Mouse (Mus musculus) kidney, postnatal 25 days (tissue): ENCODE data around the gene Pcyox1.
"Not testable (repeated sequence)": the region's sequence is repeated elsewhere in the genome, so short reads cannot be mapped to it uniquely, and the experiment has no call there.

Experiments used
- DNase-seq, 2 experiments: peaks; one replicate each; pipeline ENCODE4 v3.0.0; 2021; ENCODE audit warnings: mixed read lengths in 2 of 2

The Pcyox1 gene

DNA sequence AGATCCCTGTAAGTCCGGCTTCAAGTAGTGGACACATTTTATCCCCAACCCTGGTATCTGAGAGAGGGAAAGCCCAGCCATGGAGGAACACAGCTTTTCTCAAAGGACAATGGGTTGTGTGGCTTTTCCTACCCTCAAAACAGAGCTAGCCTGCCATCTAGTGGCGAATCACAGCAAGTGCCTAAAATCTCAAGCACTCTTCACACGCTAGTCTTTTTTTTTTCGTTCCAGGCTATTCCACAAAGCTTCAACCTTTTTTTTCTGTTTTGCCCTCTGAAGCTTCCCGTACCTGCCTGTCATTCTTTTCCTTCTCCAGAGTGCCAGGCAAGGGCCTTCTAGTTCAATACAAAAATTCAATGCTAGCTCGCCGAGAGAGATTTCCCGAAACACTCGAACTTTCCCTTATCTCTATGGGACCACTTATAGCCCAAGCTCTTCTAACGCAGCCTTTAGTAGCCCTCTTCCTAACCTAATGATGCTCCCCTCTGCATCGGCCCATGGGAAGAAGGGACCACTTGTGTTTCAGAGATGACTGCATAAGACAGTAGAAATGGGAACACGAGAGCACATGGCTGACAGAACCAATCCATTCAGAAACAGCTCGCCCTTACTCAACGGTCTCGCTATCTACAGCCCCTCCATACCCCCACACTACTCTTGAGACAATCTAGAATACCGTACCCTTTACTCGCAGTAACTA lies 32.4 kb downstream of the Pcyox1 start:
- DNase-seq = peak; percentile 79 to 80

DNA sequence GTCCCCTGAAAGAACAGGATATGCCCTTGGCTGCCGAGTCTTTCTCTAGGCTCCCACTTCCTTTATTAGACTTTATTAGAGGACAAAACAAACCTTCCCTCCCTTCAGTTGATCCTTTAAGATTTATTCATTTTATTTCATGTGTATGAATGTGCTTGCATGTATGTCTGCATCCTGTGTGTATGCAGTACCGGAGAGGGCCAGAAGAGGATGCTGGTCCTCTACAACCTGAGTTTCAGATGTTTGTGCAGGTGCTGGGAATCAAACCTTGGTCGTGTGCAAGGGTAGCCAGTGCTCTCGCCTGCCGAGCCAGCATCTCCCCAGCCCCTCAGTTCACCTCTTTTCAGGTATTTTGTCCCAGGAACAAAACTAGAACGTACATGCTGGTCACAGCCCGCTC lies 35.6 kb downstream of the Pcyox1 start:
- no peak for DNase-seq

DNA sequence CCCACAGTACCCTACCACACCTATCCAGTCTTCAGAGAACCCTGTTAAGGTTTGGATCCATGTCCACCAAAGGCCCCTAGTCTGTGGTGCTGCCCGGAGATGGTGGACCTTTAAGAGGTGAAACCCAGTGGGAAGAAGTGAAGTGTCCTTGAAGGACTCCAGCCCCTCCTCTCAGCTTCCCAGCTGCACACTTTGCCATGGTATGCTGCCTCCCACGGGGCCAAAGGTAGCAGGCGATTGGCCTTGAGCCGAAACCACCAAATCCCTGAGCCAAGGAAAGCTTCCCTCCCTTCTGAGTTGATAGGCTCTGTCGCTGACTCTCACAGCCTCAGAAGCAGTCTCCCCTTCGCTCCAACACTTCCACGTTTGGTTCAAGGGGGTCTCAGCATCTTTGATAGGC lies 36.3 kb downstream of the Pcyox1 start:
- peak; percentile 76 to 88 for DNase-seq

DNA sequence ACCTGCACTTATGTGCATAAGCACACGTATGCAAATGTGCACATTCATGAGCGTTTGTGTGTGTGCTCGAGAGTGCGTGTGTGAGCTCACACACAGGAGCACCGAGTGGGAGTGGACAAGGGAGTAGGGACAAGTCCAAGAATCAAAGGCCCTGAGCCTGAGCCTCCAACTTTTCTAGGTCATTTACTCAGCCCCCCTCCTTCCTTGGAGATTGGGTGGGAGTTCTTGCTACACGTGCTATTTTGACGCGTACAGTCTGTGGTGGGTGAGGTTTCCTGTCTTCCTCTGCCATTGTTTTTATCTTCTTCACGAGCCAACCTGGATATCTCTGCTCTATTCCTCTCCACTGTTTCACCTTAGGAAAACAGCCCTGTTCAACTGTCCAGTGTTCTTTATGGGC lies 40.0 kb downstream of the Pcyox1 start:
- no peak for DNase-seq

DNA sequence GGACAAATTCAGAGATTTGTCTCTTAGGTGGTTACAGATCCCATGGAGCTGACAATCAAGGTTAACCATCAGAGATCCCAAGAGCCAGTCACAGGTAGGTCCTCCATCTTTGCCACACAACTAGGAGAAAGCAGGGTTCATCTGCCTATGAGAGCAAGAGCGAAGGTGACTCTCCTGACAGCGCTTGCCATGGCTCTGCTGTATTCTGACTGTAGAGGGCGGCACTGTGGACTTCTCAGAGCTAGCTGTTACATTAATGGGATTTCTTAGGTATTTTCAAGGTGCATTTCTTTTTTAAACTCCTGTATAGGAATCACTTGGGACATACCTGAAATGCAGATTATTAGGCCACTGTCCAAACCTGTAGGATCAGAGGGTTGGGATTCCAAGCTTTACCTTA lies 42.0 kb downstream of the Pcyox1 start:
- no peak for DNase-seq

DNA sequence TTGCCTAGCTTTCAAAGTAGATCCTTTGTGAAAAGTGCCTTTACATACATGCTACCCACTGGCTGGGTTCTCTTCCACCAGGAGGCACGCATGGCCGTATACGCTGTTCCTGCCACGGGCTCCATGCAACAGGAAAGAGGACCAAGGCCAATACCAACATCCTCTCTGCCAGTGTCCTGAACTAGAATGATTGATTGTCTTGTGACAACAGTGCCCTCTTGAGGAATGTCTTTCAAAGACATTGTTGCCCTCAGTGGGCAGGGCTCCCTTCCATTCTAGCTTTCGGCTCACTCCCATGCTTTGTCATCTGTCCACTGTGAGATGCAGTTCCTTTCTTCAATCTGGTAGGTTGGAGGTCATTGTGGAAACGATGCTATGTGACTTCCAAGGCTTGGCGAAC lies 47.7 kb downstream of the Pcyox1 start:
- no peak for DNase-seq

DNA sequence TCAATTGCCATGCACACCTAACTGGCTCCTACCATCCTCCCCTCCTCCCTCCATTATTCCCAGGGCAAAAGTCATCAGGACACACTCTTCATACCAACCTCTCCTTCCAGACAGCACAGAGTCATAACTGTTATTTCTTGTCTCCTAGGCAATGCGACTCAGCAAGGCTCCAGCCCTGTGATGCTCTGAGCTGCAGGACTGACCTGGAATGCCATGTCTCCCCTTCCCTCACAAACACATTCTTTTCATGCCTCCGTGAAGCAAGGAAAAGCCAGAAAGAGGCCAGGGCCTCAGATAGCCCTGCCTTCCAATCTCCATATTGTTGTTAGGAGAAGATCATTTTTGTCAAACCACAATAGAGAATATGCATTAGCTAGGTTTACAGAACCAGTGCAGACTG lies 50.9 kb downstream of the Pcyox1 start:
- no peak for DNase-seq

DNA sequence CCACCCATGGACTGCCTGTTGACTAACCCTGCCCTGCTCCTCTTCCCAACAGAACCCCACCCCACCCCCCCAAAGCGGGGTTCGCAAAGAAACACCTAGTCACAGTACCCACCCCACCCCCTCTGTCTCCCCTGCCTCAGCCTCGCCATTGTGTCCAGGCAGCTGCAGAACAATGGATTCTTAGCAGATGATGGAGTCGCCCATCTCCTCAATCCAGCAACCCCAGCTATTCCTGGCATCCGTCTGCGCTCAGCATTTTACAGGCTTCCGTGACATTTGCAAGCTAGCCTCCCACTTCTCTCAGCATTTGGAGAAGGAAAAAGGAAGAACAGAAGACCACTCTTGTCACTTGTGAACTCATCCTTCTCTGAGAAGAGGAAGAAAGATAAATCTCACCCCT lies 53.3 kb downstream of the Pcyox1 start:
- DNase-seq = no peak

DNA sequence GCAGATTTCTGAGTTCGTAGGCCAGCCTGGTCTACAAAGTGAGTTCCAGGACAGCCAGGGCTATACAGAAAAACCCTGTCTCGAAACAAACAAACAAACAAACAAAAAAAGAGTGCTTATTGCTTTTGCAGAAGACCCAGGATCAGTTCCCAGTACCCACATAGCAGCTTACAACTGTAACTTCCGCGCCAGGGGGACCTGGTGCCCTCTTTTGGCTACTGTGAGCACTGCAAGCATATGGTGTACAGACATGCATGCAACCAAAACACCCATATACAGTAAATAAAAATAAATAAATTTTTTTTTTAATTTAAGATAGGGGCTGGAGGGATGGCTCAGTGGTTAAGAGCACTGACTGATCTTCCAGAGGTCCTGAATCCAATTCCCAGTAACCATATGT lies 60.6 kb downstream of the Pcyox1 start:
- DNase-seq = not testable (repeated sequence)
